Mouse (Mus musculus): ENCODE measurements around the gene Synj2.

Synj2 gene

DNA sequence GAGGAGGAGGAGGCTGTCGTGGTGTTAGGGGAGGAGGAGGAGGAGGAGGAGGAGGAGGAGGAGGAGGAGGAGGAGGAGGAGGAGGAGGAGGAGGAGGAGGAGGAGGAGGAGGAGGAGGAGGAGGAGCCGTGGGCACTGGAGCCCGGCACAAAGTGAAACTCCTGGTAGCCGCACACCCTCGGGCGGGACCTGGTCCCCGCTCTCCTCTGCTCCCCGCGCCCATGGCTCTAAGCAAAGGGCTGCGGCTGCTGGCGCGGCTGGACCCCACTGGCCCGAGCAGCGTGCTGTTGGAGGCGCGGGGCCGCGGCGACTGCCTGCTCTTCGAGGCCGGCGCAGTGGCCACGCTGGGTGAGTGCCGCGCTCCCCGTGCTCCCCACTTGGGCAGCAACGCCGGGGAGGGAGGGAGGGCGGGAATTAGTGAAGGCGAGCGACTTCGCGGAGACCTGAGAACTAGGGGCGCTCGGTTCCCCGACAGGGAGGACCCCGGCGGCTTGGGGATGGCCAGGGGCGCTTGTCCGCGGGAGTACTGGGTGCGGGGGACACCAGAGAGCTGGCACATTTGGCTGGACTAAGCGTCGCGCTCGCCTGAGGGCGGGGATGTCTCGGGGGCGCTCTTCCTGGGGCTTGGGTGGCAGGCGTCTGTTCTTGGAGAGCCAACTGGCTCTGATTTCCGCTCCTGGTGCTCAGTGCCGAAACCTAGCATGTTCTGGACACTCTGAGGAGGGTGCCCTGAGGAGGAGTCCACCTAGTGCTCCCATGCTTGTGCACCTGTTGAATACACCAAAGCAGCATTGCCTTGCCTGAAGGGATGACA, at the start of gene Synj2:
Synj2 (plus strand) TSS at position 51 of the 814 bp plus-strand sequence.
- no peak for DNase-seq (ENCODE audit: extremely low read depth, low read depth, low spot score)

DNA sequence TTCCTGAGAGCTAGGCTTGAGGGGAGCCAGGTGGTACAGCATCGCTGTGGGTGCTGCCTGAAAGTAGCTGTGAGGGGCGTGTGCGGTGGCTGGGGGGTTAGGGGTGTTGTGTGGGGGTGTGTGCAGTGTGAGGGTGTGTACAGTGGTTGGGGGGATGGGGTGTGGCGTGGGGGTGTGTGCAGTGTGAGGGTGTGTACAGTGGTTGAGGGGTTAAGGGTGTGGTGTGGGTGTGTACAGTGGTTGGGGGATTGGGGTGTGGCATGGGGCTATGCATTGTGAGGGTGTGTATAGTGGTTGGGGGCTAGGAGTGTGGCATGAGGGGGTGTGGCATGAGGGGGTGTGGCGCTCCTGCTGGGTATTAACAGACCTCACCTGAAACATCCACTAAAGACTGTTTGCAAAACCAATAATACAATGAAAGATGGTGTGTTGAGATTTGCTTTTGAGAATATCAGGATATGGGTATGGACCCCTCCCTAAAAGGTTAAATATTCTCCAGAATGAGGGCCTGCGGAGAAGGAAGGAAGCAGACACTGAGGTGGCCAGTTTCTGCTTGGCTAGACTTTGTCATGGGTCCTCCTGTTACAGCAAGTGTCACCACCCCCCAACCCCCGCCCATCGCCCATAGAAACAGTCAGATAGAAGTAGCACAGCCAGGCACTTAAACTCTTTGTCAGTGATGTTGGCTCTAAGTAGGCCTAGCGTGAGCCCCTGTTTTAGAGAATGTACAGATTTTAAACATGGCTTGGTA, 49.0 kb upstream of the Synj2 start:
- no peak for DNase-seq (ENCODE audit: extremely low read depth, low read depth, low spot score)

DNA sequence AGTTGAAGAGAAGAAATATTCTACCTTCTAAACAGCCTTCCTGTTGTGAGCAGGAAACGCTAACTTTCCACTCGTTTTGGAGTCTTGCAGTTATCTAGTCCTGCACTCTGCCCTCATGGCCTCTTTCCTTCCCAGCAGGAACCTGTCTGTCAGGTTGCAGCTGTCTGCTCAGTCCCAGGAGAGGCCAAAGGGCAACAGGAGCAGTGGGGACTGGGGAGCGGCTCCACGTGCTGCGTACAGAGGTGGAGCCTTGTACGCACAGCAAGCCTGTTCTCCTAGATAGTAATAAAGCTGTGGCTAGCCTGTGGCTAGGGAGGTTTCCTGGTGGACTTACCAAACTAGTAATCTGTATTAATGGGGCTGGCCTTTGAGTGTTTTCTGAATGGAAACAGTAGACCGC, 48.0 kb upstream of the Synj2 start:
- DNase-seq (ENCODE audit: extremely low read depth, low read depth, low spot score): peak; percentile 55

DNA sequence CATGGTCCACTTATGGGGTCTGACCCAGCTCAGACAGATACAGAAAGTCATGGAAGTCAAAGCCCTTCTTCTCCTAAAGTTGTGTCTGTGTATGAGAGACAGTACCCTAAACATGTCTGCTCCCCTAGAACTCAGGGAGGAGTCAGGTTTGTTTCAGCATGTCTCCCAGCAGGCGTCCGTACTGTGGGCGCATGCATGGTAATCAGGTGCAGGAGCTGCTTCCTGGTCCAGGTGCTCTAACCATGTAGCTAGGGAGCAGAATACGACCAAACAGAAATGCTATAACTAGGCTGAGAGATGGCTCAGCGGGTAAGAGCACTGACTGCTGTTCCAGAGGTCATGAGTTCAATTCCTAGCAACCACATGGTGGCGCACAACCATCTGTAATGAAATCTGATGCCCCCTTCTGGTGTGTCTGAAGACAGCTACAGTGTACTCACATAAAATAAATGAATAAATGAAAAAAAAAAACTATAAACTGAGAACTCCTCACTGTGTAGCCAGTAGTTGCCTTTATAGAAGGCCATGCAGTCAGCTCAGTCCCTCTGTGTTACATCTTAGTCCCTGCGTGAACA, 47.4 kb upstream of the Synj2 start:
- DNase-seq (ENCODE audit: extremely low read depth, low read depth, low spot score): no peak

DNA sequence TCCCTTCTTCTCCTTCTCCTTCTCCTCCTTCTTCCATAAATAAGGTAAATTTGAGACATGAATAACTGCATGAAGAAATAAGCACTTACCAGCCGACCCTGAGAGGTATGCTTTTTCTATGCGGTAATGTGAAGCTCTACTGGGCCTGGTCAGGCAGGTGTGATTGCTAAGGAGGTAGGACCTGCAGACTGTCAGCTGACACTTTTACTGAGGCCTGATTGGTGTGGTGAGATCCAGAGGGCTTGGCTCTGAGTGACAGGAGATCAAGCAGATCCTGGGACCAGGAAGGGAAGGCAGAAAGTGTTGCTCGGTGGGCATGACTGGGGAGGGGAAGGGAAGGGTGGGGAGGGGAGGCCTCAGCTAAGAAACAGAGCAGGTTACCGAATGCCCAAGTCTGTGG, 45.0 kb upstream of the Synj2 start:
- DNase-seq (ENCODE audit: extremely low read depth, low read depth, low spot score): no peak

DNA sequence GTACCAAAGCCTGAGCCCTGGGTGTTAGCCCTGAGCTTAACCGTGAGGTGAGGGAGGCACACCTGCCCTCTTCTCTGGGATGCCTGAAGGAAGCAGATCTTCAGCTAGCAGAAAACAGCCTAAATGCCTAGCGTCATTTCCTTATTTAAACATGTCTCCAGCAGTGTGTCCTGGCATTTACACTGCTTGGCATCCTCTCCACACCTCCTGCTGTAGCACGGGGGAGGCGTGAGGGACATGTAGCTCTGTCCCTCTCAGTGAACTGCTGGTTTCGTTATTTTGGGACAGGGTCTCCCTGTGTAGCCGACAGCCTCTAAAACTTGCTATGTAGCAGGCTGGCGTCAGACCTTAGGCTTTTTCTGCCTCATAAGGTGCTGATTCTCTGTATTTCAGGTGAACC, 44.5 kb upstream of the Synj2 start:
- DNase-seq (ENCODE audit: extremely low read depth, low read depth, low spot score): no peak

DNA sequence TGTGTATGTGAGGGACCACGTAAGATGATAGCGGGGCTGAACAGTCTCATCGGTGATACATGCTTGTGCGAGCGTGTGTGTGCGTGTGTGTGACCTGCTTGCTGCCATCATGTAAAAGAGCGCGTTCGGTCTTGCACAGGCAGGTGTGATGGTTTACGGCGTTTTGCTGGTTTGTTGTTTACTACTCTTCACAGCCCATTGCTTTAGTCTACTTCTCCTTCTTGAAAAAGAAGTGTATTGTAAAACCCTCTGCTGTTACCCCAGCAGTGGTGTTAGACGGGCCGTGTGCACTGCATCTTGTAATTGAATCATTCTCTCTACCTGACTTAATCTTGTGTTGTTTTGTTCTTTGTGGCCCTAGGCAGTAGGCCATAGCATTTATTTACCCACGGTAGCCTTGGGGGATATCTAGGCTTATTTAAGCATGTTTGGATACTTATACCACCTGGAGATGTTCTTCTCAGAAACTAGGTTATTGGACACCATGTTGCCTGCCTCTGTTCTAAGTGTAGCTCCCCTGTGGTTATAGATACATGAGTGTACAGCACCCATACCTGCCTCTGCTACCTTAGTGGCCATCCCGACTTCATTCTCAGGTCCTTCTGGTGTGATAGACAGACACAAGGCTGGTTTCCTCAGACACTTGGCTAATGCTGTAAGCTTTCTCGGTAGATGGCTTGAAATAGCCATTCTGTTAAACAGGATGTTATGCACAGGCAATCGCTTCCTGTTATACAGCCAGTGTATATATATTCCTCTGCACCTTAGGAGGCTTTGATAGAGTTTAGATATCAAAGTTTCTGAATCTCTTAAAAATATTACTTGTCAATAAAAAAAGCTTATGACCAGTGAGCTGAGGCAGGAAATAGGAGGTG, 43.5 kb upstream of the Synj2 start:
- DNase-seq (ENCODE audit: extremely low read depth, low read depth, low spot score): no peak

DNA sequence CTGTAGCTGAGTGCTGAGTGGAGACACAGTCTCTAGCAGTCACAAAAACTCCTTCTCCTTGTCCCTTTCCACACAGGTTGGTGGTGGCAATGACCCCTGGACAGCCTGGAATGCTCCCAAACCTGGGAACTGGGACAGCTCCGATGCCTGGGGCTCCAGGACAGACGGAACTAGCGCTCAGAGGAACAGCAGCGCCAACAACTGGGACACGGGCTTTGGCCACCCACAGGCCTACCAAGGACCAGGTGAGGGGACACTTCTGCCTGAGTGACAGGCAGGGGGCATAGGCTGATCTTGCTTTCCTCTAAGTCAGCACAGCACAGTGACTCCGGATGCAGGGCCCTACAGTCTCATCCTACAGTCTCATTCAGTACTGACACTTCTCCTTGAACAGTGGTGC, 41.8 kb upstream of the Synj2 start:
- DNase-seq (ENCODE audit: extremely low read depth, low read depth, low spot score): no peak

DNA sequence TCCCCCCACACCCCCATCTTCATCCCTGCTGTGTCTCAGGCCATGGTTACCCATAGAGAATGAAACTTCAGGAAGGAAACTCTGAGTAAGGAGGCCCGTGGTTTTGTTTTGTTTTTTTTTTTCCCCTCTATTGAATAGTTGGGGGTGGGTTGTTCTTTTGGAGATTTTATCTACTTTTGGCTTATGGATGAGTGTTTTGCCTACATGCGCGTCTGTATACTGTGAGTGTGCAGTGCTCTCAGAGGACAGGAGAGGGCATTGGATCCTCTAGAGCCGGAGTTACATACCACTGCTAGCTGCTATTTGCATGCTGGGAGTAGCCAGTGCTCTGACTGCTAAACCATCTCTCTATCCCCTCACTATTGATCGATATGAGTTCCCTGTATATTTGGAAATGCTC, 39.7 kb upstream of the Synj2 start:
- no peak for DNase-seq (ENCODE audit: extremely low read depth, low read depth, low spot score)

DNA sequence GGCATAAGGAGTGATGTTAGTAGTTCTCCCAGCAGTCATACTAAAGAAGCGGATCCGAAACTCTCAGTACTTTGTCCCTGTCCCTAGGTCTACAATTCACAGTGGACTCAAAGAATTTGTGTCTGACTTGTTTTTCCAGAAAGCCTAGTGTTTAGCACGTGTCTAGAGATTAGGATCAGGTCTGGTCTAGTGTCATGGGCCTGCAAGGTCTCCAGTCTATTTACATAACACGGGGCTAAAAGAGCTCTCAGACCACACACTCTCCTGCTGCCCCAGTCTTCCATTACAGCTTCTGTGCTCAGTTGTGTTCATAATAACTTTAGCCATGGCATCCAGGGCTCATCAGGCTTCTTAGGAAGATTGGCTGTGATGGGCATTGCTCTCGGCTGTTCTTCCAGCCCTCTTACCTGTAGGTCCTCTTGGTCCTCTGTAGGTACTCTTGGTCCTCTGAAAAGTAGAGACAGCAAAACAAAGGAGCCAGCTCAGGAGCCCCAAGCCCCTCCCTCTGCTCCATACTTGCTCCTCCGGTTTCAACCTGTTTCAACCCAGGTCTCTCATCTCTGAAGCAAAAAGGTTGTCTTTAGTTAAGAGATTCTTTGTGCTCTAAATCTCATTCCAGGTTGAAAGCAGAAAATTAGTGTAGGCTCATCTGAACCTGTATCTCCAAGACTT, 37.3 kb upstream of the Synj2 start:
- DNase-seq (ENCODE audit: extremely low read depth, low read depth, low spot score): no peak

DNA sequence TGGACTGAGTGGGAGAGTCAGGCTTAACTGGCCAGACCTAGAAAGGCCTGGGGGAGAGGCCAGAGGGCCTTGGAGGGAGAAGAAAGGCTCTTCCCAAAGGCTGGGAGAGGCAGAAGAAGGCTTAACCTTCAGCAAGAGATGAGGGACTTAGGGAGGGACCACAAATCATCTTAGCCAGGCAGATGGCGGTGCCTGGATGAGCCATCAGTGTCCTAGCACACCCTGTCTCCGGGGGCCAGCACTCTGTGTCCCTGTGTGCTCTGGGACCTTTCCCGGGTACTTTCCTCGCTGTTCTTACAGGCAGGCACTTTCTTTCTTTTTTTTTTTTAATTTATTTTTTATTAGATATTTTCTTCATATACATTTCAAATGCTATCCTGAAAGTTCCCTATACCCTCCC, 31.4 kb upstream of the Synj2 start:
- DNase-seq (ENCODE audit: extremely low read depth, low read depth, low spot score): no peak

DNA sequence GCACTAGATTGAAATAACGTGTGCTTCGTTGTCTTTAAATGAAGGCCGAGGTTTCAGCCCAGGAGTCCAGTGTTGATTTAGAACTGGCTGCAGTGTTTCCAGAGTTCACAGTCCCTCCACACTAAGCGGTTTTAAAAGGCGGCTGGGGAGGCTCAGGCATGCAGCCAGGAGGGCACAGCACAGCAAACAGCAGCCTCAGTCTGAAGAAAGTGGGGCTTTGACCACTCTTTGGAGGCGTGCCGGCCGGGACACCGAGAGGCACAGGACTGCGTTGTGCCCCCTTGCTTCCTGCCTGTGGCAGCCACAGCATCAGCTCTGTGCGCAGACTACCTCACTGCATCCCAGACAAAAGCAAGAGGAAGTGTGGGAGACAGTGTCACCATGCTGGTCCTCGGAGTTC, 29.5 kb upstream of the Synj2 start:
- no peak for DNase-seq (ENCODE audit: extremely low read depth, low read depth, low spot score)

DNA sequence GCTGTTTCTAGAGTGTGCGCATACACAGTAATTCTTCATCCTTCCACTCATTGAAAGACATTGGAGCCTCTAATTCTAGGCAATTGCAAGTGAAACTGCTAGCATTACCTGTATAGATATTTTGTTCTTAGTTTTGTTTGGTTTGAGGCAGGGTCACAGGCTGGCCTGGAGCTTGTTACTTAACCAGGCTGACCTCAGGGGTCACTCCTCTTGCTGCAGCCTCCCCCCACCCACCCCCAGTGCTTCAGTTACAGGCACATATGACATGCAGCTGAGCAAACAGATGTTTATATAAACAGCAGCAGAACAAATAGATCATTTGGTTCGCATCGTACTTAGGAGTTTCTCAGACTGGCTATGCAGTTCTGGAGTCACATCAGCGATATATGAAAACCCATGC, 28.3 kb upstream of the Synj2 start:
- no peak for DNase-seq (ENCODE audit: extremely low read depth, low read depth, low spot score)

DNA sequence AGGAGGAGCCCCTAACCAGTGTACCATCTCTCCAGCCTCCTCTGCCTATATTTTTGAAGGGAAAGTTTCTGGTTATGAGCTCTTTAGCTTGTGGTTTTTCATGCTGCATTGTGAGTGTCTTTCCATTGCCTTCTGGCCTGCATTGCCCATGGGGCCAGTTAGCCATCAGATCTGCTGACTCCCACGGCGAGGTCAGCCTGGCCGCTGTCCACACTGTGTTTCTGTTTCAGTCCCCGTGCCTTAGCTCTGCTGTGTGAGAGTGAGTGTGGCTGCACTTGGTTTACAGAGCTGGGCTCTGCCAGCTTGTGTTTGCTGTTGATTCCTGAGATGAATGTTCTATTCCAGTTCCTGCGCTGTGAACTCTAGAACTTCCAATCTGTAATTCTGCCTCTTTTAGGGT, 26.9 kb upstream of the Synj2 start:
- no peak for DNase-seq (ENCODE audit: extremely low read depth, low read depth, low spot score)

DNA sequence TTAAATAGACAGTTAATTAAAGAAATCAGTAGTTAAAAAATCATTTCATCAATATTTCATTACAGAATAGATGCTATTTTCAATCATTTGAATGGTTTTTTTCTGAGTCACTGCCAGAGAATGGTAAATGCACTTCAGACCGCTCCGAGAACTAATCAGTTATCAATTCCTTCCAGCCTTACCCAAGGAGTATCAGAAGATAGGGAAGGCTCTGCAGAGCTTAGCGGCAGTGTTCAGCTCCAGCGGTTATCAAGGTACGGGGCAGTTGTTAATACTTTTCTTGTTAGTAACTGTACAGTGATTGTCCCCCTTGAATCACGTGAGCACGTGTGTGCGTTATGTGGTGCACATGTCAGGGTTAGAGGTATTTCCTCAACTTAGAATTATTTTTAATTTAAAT, 19.1 kb upstream of the Synj2 start:
- DNase-seq (ENCODE audit: extremely low read depth, low read depth, low spot score): no peak

DNA sequence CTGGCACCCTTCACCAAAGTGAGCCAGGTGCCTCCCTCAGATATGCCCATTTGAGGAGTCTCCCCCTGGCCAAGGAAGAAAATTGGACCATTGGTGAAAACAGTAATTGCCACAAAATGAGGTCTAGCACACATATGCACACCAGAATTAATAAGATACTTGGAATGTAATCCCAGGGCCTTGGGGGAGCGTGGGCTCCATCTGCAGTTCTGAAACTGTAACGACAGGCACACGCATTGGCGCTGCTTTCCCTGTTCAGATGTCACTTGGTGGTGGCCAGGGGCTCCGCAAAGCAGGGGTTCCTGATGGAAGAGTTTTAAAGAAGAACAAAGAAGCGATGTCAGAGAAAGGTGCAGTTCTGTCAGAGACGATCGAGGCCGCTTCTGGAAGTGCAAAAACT, 17.8 kb upstream of the Synj2 start:
- no peak for DNase-seq (ENCODE audit: extremely low read depth, low read depth, low spot score)

DNA sequence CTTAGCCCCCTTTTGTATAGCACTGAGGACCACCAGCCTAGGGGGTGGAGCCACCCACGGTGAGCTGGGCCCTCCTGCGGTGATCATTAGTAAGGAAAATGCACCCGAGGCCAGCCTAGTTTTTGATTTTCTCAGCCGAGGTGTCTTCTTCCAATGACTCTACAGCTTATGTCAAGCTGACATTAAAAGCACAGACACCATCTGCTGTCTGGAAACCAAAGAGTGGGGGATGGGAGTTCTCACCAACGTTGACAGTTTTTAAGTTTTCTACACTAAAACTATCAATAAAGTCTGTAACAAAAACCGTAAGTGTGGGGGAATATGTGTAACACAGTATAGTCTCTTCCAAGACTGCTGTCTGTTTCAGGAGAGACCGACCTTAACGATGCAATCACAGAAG, 16.8 kb upstream of the Synj2 start:
- DNase-seq (ENCODE audit: extremely low read depth, low read depth, low spot score): no peak

DNA sequence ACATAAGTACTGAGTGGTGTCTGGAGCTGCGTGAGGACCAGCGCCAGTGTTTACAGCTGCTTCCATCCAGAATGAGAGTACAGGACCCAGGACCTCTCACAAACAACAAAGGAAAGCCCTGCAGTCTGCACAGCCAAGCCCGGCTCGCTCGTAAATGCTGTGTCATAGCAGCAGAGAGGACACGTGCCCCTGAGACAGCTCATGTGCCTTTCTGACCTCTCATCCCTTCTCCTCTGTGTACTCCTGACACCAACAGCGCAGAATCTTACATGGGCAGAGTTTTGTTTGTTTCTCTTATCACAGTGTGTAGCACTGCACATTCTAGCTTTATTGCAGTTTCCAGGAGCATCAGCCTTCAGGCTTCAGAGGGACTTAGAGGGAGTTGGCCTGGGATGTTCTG, 14.4 kb upstream of the Synj2 start:
- DNase-seq (ENCODE audit: extremely low read depth, low read depth, low spot score): no peak

DNA sequence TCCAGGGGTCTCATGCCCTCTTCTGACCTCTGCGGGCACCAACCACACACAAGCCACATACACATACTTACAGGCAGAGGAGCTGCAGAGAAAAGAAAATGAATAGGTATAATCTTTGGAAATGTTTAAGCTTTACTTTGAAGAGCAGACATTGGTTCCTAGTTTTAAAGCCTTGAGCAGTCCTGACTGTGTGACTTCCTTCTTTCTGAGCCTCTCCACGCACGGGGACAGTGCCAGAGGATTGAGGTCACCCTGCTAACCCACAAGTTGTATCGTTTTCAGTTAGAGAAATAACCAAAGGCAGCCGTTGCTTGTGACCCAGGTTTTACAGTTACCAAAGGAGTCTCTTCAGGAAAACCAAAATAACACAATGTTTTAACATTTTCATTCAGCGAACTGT, 12.0 kb upstream of the Synj2 start:
- DNase-seq (ENCODE audit: extremely low read depth, low read depth, low spot score): no peak

DNA sequence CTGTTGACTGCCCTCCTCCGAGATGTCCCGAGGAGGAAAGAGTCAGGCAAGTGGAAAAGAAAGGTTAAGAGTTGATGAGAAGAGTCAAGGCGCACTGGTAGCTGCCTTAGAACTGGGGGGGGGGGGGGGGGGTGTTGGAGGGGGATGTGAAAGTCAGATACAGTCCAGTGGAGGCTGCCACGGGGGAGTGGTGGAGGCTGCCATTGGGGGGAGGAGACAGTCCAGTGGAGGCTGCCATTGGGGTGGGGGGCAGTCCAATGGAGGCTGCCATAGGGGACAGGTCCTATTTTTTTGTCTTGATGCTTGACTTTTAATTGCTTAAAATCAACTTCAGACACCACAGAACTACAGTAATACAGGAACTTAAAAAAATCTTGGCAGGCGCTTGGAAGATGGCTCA, 8.9 kb upstream of the Synj2 start:
- DNase-seq (ENCODE audit: extremely low read depth, low read depth, low spot score): no peak

Data from fat pad, adult 2 months (tissue).